Mouse (Mus musculus): ENCODE results near the gene Scd1.

Scd1 gene

GRCm38 (mm10) chr19:44365733-44366132 lies 41.9 kb downstream of the Scd1 start:
- no peak for DNase-seq (ENCODE audit: low spot score in 2 of 2)

GRCm38 (mm10) chr19:44364029-44364428 lies 43.6 kb downstream of the Scd1 start:
- DNase-seq (ENCODE audit: low spot score in 2 of 2), result peak; percentile 24 to 43

- DNase-seq (ENCODE audit: low spot score in 2 of 2), result peak; percentile 68 to 78
Observed at GRCm38 (mm10) chr19:44363529-44363928, 44.1 kb downstream of the Scd1 start.

- DNase-seq (ENCODE audit: low spot score in 2 of 2), result no peak
Observed at GRCm38 (mm10) chr19:44358700-44359099, 49.0 kb downstream of the Scd1 start.

GRCm38 (mm10) chr19:44351756-44352155 lies 55.9 kb downstream of the Scd1 start:
- no peak for DNase-seq (ENCODE audit: low spot score in 2 of 2)

GRCm38 (mm10) chr19:44349689-44350088 lies 58.0 kb downstream of the Scd1 start:
- DNase-seq (ENCODE audit: low spot score in 2 of 2), result no peak

Data from right cerebral cortex, postnatal 10 days (tissue).